Mouse (Mus musculus): ENCODE results near the gene Rnf121.

DNA sequence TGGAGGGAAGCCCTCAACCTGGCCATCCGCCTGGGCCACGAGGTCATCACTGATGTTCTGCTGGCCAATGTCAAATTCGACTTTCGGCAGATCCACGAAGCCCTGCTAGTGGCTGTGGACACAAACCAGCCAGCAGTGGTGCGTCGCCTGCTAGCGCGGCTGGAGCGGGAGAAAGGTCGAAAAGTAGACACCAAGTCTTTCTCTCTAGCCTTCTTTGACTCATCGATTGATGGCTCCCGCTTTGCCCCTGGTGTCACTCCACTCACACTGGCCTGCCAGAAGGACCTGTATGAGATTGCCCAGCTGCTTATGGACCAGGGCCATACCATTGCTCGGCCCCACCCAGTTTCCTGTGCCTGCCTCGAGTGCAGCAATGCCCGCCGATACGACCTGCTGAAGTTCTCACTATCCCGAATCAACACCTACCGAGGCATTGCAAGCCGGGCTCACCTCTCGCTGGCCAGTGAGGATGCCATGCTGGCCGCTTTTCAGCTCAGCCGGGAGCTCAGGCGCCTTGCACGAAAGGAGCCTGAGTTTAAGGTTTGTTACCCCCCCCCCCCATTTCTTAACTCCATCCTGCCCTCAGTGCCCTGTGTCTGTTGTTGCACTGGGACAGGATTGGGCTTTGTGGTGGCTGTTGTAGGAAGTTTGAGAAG is 18.9 kb upstream of the Rnf121 start:
- no peak for TF ChIP-seq MYOG (IDR thresholded peaks at IDR 0.05; ENCODE audit: control insufficient read depth, extremely low read depth, insufficient read length)
- no peak for TF ChIP-seq CTCF (IDR thresholded peaks at IDR 0.05; ENCODE audit: control insufficient read depth, insufficient read depth, insufficient read length)
- TF ChIP-seq CEBPB (IDR thresholded peaks at IDR 0.05; ENCODE audit: low read depth) = no peak
